Mouse (Mus musculus): ENCODE results near the gene Tomm40l. TPM values are rescaled to one million over a fixed set of nuclear protein-coding genes. Genes with fewer than 3 reads are reported as not detected.

The Tomm40l gene
- polyA plus RNA-seq, 1 experiment = 23.1 TPM

DNA sequence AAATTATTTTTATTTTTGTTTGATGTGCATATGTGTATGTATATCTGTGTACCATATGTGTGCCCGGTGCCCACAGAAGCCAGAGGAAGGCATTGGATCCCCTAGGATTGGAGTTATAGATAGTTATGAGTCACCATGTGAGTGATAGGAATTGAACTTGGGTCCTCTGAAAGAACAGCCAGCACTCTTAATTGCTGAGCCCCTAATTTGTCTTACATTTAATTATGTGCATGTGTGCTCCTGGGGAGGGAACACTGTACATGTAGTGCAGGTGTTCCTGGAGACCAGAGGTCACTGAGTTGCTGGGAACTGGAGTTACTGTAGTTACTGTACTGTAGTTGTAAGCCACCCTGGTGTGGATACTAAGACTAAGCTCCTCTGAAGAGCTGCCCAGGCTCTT is 21.5 kb downstream of the Tomm40l start:
- WGBS = 100% methylated on average over 1 of the region's 1 CpGs
- DNase-seq (ENCODE audit: low read depth, low spot score) = no peak

- DNase-seq (ENCODE audit: low read depth, low spot score) = no peak
These were observed 22.8 kb downstream of the Tomm40l start for GRCm38 (mm10) chr1:171199532-171199931.

GRCm38 (mm10) chr1:171195887-171196397 is 26.4 kb downstream of the Tomm40l start, which contains the start of gene Pcp4l1:
Gene Pcp4l1 (minus strand): TSS chr1:171196268.
- no peak for DNase-seq (ENCODE audit: low read depth, low spot score)
- under 1% methylated on average over 33 of the region's 33 CpGs for WGBS

More at GRCm38 (mm10) chr1:171199532-171199931, 22.8 kb downstream of the Tomm40l start:
- 24% methylated on average over 1 of the region's 1 CpGs for WGBS

- no peak for DNase-seq (ENCODE audit: low read depth, low spot score)
- 20% methylated on average over 20 of the region's 20 CpGs for WGBS
These were observed 27.1 kb downstream of the Tomm40l start for GRCm38 (mm10) chr1:171195046-171195822.

- DNase-seq (ENCODE audit: low read depth, low spot score) = no peak
- WGBS = 39% methylated on average over 11 of the region's 11 CpGs
These were observed 28.1 kb downstream of the Tomm40l start for GRCm38 (mm10) chr1:171193911-171194830.

- 14% methylated on average over 18 of the region's 18 CpGs for WGBS
These were observed 29.0 kb downstream of the Tomm40l start for GRCm38 (mm10) chr1:171193093-171193840.

GRCm38 (mm10) chr1:171192283-171192682 is 30.0 kb downstream of the Tomm40l start:
- no peak for DNase-seq (ENCODE audit: low read depth, low spot score)
- 47% methylated on average over 10 of the region's 10 CpGs for WGBS

More at GRCm38 (mm10) chr1:171193093-171193840, 29.0 kb downstream of the Tomm40l start:
- no peak for DNase-seq (ENCODE audit: low read depth, low spot score)

- DNase-seq (ENCODE audit: low read depth, low spot score) = no peak
- 97% methylated on average over 9 of the region's 9 CpGs for WGBS
These were observed 31.5 kb downstream of the Tomm40l start for GRCm38 (mm10) chr1:171190832-171191231.

GRCm38 (mm10) chr1:171189476-171190114 is 32.7 kb downstream of the Tomm40l start:
- WGBS = 60% methylated on average over 14 of the region's 14 CpGs
- DNase-seq (ENCODE audit: low read depth, low spot score) = no peak

GRCm38 (mm10) chr1:171189046-171189445 is 33.3 kb downstream of the Tomm40l start:
- WGBS = 24% methylated on average over 8 of the region's 8 CpGs
- no peak for DNase-seq (ENCODE audit: low read depth, low spot score)

DNA sequence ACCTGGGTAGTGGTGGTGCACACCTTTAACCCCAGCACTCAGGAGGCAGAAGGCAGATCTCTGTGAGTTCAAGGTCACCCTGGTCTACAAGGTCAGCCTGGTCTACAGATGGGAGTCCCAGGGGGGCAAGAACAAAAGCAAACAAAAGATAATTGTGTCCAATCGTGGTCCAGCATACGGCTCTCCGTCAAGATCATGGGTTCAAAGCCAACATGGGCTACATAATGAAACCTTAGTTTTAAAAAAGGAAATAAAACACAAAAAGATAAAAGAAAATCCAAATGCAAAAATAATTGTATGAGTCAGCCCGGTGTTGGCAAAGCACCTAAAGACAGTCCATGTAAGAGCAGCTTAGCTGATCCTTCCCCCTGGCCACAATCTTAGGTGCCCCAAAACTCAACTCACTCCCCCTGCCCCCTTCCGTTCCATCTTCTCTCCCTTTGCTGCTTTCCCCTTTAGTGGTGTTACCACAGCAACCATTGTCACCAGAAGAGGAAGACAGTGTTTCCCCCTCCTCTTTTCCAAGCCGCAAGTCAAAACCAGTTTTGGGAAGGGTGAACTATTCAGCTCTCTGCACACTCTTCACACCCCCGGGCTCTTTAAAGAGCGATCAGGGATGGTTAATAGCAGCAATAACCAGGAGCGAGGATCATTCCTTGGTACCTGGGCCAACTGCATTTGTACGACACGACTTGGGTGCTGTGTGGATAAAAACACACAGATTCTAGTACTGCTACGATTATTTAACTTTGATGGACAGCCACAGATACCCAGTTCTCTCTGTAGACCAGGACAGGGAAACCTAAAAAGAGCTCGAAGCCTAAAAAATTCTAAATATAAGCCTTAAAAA is 34.2 kb downstream of the Tomm40l start:
- WGBS = 58% methylated on average over 13 of the region's 13 CpGs
- no peak for DNase-seq (ENCODE audit: low read depth, low spot score)

DNA sequence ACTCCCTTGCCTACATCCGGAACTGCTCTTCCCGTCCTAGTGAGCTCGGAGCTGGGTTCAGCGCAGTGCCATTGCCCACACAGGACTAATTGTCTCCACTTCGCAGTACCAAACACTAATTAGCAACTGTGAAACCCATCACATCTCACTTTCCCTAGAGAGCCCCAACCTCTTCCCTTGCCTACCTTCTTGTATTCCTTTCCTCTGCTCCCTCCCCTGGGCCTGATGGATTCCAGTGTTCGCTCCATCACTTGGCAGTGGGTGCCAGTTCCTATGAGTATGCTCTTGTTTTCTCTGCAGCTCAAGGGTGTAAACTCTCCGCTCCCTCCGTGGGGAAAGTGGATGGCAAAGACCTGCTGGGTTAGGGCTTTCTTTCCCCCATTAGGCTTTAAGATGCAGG is 36.7 kb downstream of the Tomm40l start:
- DNase-seq (ENCODE audit: low read depth, low spot score) = no peak
- 73% methylated on average over 8 of the region's 8 CpGs for WGBS

GRCm38 (mm10) chr1:171184314-171184713 is 38.0 kb downstream of the Tomm40l start:
- peak; percentile 59 for DNase-seq (ENCODE audit: low read depth, low spot score)
- 14% methylated on average over 7 of the region's 7 CpGs for WGBS

DNA sequence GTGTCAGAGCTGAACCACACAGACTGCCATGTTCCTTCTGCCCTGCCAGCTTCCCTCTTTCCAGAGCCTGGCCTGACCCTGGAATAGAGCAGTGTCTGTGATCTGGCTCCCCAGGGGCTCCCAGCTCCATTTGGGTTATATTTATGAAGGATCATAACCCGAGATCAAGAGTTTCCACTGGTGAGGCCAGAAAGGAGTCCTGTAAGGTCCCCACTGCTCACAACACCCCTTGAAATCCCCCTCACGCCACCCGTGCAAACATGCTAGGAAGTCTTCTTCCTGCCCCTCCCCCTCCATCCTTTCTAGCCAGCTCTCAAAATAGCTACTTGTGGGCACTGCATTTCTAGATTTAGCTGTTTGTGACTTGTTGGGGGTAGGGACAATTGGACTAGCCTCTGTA is 38.7 kb downstream of the Tomm40l start:
- DNase-seq (ENCODE audit: low read depth, low spot score) = no peak
- 66% methylated on average over 3 of the region's 3 CpGs for WGBS

- DNase-seq (ENCODE audit: low read depth, low spot score) = no peak
- WGBS = 85% methylated on average over 3 of the region's 3 CpGs
These were observed 39.3 kb downstream of the Tomm40l start for GRCm38 (mm10) chr1:171183025-171183424.

DNA sequence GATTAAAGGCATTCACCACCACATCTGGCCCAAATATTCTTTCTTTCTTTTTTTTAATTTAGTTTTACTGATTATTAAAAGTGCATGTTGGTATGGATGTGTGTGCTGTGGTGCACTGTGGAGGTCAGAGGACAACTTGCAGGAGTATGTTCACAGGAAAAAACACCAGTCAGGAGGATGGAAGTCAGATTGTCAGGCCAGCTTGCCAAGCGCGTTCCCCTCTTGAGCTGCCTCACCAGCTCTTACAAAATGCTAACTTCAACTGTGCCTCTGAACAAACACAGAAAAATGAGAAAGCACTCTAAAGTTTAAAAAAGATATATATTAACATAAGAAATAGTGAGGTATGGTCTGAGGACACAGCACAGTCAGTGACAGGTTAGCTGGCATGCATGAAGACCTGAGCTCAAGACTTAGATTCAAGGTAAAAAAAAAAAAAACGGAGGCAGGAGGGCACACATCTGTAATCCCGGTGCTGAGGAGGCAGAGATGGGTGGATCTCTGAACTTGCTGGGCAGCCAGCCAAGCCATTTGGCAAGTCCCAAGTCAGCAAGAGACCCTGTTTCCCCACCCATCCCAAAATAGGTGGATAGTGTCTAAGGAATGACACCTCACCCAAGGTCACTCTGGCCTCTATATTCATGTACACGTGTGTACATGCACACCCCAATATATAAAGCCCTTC is 42.7 kb downstream of the Tomm40l start:
- WGBS = 55% methylated on average over 5 of the region's 5 CpGs
- no peak for DNase-seq (ENCODE audit: low read depth, low spot score)

- 96% methylated on average over 8 of the region's 8 CpGs for WGBS
- DNase-seq (ENCODE audit: low read depth, low spot score) = no peak
These were observed 49.5 kb downstream of the Tomm40l start for GRCm38 (mm10) chr1:171172779-171173178.

- no peak for DNase-seq (ENCODE audit: low read depth, low spot score)
- 35% methylated on average over 3 of the region's 3 CpGs for WGBS
These were observed 51.2 kb downstream of the Tomm40l start for GRCm38 (mm10) chr1:171171138-171171537.

Data from large intestine, adult 2 months (tissue).